Mouse (Mus musculus) midbrain, embryonic 16.5 days (tissue): ENCODE measurements around the gene Gns. TPM values are rescaled to one million over a fixed set of nuclear protein-coding genes. Genes with fewer than 3 reads are reported as not detected.

Experiments
- ATAC-seq: fragments of 200-750 bp; cut with Nextera tagmentation; 2 replicates; pipeline ENCODE4 v1.8.0; 2017; ENCODE audit warnings: moderate TSS enrichment
- H3K27ac ChIP-seq: fragments of 300-500 bp; sonication (generic); 2 replicates; pipeline ENCODE4 v1.5.1; 2014; ENCODE audit warnings: mild to moderate bottlenecking, low read length, mixed read lengths
- H3K27me3 ChIP-seq: fragments of 300-500 bp; sonication (generic); 2 replicates; pipeline ENCODE4 v1.6.1; 2014; ENCODE audit warnings: low read depth, low read length, mixed read lengths; ENCODE audit not compliant: control insufficient read depth, insufficient read depth
- H3K36me3 ChIP-seq: fragments of 300-500 bp; sonication (generic); 2 replicates; pipeline ENCODE4 v1.6.1; 2014; ENCODE audit warnings: mild to moderate bottlenecking, low read length, moderate library complexity, mixed read lengths; ENCODE audit not compliant: control insufficient read depth, insufficient read depth
- H3K4me1 ChIP-seq: fragments of 300-500 bp; sonication (generic); 2 replicates; pipeline ENCODE4 v1.6.1; 2014; ENCODE audit warnings: mild to moderate bottlenecking, low read length, mixed read lengths; ENCODE audit not compliant: control insufficient read depth, insufficient read depth
- H3K4me2 ChIP-seq: fragments of 300-500 bp; sonication (generic); 2 replicates; pipeline ENCODE4 v1.6.1; 2014; ENCODE audit warnings: mild to moderate bottlenecking, low read length, mixed read lengths
- H3K4me3 ChIP-seq: fragments of 300-500 bp; sonication (generic); 2 replicates; pipeline ENCODE4 v1.5.1; 2014; ENCODE audit warnings: low read depth, mild to moderate bottlenecking, low read length, moderate library complexity, mixed read lengths
- H3K9ac ChIP-seq: fragments of 300-500 bp; sonication (generic); 2 replicates; pipeline ENCODE4 v1.6.1; 2014; ENCODE audit warnings: low read depth, low read length, mixed read lengths
- H3K9me3 ChIP-seq: fragments of 300-500 bp; sonication (generic); replicated peaks from 2 replicates; pipeline ENCODE4 v1.6.1; 2014; ENCODE audit warnings: mild to moderate bottlenecking, low read length, mixed read lengths; ENCODE audit not compliant: control insufficient read depth, poor library complexity, severe bottlenecking
- WGBS: fragments of 180-500 bp; shearing (Covaris S2); extraction: QIAGEN DNeasy Blood & Tissue Kit; methylation state at CpG from one replicate; pipeline ENCODE4 v1.1.7; 2014; 5-methylcytosine and 5-hydroxymethylcytosine counted together
- polyA plus RNA-seq: library from polyadenylated mRNA; unstranded; fragments of >200 nt; fragmentation: Nextera tagmentation; extraction: Ambion mirVana; gene quantifications from 2 replicates; pipeline ENCODE4 v1.2.1, GENCODE M21; 2015

Gene Gns
- polyA plus RNA-seq, 1 experiment from 2014 or later = 38.3 TPM

DNA sequence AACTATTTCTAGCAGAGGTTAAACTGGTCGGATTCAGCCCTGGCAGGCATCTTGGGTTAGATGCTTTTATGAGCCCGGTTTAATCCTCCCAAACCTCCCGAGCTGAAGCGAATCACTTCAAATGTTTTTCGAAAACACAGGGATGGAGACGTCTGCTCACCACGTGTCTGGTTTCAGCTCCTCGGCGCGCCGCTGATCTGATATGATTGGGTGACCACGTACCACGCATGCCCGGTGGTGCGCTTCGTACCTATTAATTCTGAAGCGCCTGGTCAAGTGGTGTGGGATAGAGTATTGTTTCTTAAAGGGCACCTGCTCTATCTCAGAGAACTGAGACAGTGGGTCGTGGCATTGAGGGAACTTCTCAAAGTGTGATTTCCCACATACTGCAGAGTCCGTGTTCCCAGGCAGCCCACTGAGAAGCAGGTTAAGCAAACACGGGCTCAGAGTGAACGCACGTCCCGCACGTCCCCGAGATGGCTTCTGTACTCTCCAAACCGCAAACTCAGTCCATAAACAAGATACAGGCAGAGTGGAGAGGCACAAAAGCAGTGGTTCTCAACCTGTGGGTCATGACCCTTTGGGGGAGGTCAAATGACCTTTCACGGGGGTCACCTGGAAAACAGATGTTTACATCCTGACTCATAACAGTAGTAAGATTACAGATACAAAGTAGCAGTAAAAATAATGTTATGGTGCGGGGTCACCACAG lies 70.8 kb downstream of the Gns start:
- Histone ChIP-seq H3K4me1 (0 out of 2 replicates have a peak, but pooled peaks cover 2% of the 10 kb centered on the region), H3K27ac (no peak overlapping the region), H3K4me2 (peak overlapping the region; percentile 9; the same call in 1 of the 2 replicates), H3K9ac (no peak overlapping the region), H3K4me3 (no peak overlapping the region), H3K9me3 (no peaks in the 10 kb centered on the region), H3K36me3 (no peaks in the 10 kb centered on the region), H3K27me3 (no peaks in the 10 kb centered on the region)
- WGBS = 71% methylated on average over 28 of the region's 28 CpGs
- no peak for ATAC-seq

DNA sequence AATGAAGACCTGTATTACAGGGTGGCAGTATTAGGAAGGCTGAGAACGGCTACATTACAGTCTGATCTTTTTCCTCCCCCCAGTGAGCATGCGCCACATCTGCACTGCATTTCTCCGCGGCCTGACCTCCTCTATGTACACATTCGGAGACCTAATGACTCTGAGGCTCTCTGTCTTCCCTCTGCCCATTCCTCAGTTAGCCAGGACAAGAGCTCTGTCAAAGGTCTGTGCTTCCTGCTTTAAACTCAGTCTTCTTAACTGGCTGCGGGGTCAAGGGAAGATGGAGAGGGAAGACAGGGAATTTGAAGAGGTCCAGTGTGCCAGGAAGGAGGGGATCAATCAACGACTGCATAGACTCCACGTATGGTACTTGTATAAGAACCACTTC lies 71.4 kb downstream of the Gns start:
- H3K9me3 ChIP-seq = no peaks in the 10 kb centered on the region
- no peak overlapping the region for H3K4me3 ChIP-seq
- ATAC-seq = no peak
- H3K36me3 ChIP-seq = no peaks in the 10 kb centered on the region
- no peak overlapping the region for H3K4me2 ChIP-seq
- WGBS = 67% methylated on average over 8 of the region's 8 CpGs
- H3K27me3 ChIP-seq = no peaks in the 10 kb centered on the region
- no peak overlapping the region for H3K27ac ChIP-seq
- 0 out of 2 replicates have a peak, but pooled peaks cover 2% of the 10 kb centered on the region for H3K4me1 ChIP-seq
- no peak overlapping the region for H3K9ac ChIP-seq

DNA sequence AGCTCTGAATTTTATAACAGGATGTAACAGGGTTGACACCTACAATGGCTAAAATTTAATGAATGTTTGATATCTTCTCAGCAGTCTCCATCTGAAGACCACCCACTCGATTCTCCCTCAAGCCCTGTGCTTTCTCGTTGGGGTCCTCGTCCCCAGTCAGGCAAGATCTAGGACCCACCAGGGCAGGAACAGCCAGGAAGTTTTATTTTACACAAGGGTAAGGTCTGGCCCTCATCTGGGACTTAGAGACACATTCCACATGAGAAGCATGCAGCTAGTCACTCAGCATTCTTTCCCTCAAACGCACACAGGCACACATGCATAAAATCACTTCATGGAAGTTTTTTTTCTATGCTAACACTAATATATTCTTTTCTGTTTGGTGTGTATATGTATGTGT lies 71.8 kb downstream of the Gns start:
- Histone ChIP-seq H3K9ac (no peak overlapping the region), H3K4me3 (no peak overlapping the region), H3K27ac (no peak overlapping the region), H3K4me2 (no peak overlapping the region), H3K27me3 (no peaks in the 10 kb centered on the region), H3K9me3 (no peaks in the 10 kb centered on the region), H3K36me3 (no peaks in the 10 kb centered on the region), H3K4me1 (0 out of 2 replicates have a peak, but pooled peaks cover 2% of the 10 kb centered on the region)
- no peak for ATAC-seq
- 85% methylated on average over 4 of the region's 4 CpGs for WGBS

DNA sequence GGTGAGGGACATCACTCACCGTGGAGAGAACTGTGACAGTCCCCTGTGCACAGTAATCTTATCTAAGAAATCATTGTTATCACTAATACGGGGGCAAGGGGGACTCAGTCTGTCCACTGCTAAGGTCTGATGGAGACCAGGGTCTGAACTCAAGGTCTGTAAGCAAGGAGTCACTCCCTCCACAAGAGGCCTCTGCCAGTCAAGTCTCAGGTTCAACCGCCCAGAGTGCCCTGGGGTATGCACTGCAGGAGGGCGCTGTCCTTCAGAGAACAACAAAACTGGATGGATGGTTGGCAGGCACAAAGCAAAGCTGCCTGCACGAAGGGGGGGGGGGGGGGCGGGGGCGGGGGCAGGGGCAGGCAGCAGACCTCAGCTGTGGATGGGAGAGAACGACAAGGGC lies 73.2 kb downstream of the Gns start:
- Histone ChIP-seq H3K36me3 (no peaks in the 10 kb centered on the region), H3K4me1 (no peaks in the 10 kb centered on the region), H3K4me3 (no peak overlapping the region), H3K9ac (no peak overlapping the region), H3K27ac (no peak overlapping the region), H3K9me3 (no peaks in the 10 kb centered on the region), H3K27me3 (no peaks in the 10 kb centered on the region), H3K4me2 (no peak overlapping the region)
- WGBS = 67% methylated on average over 5 of the region's 8 CpGs
- no peak for ATAC-seq

DNA sequence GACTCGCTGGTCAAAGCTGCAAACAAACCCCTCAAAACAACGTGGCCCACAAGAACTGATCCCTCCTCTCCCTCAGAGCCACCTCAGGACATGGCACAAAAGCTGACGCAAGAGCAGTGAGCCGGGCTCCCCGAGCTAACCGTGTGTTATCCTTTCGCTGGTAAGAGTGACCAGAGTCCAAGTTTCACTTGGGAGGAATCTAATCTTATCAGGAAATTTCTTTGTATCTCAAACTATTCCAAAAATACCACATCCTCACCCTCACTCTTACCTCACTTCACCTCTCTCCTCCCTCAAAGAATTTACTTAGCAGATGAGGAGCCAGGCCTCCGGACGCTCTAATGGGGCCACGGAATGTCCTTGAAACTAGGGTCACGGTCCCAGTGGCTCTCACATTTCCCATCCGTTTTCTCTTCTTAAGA lies 74.4 kb downstream of the Gns start:
- ATAC-seq = no peak
- Histone ChIP-seq H3K9me3 (no peaks in the 10 kb centered on the region), H3K9ac (no peak overlapping the region), H3K36me3 (no peaks in the 10 kb centered on the region), H3K27me3 (no peaks in the 10 kb centered on the region), H3K27ac (no peak overlapping the region), H3K4me1 (no peaks in the 10 kb centered on the region), H3K4me2 (no peak overlapping the region), H3K4me3 (no peak overlapping the region)
- 88% methylated on average over 12 of the region's 12 CpGs for WGBS

DNA sequence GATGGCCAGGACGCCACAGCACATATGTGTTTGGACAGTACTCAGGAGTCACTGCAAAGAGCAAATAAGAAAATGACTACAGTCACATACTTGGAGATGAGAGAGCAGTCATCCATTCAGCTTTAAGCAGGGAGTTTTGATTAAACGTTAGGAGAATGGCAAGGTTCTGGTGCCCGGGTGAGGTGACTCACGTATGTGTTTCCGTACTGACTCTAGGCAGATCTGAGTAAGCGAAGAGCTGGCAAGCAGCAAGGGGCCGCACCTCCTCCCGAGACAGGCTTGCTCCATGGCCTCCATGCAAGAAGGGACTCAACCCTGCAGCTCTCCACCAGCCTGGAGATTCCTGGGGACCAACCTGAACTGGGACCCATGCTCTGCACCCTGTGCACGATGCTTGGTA lies 78.9 kb downstream of the Gns start:
- Histone ChIP-seq H3K27ac (no peak overlapping the region), H3K9ac (no peak overlapping the region), H3K9me3 (no peaks in the 10 kb centered on the region), H3K27me3 (no peaks in the 10 kb centered on the region), H3K4me1 (peaks cover 4% of the 10 kb centered on the region; the same call in 1 of the 2 replicates), H3K4me2 (no peak overlapping the region), H3K36me3 (no peaks in the 10 kb centered on the region), H3K4me3 (no peak overlapping the region)
- 90% methylated on average over 9 of the region's 9 CpGs for WGBS
- ATAC-seq = no peak

DNA sequence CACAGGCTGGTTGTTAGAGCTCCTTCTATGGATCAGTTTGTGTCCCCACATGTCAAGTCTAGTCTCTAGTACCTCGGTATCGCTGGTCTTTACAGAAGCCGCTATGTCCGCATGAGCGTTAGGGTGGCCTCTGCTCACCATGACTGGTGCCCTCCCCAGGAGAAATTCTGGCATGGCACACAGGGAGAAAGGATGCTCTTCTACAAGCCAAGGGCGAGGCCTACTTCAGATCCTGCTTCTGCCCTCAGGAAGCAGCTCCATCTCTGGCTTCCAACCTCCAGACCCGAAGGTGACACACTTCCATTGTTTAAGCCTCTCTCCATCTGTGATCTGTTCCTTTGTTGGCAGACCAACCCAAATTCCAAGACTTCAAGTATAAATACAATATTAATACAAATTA lies 79.3 kb downstream of the Gns start:
- no peak overlapping the region for H3K27ac ChIP-seq

DNA sequence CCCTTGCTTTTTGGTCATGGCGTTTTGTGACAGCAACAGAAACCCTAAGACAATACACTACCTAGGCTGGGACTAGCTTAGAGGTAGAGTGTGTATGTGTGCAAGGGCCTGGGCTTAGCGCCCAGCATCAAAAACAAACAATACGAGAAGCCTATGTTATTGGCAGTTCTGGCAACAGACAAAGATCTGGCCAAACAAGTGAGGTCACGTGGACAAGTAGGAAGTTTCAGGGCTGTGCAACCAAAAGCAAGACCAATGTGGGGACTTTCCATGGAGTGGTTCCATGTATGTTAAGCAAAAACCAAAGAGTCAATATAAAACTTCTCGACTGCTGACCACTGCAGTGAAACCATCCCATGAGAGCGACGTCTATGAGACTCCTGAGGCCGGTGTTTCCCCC lies 80.9 kb downstream of the Gns start:
- no peak overlapping the region for H3K9ac ChIP-seq
- no peaks in the 10 kb centered on the region for H3K36me3 ChIP-seq
- H3K4me1 ChIP-seq = peaks cover 4% of the 10 kb centered on the region; the same call in 1 of the 2 replicates
- H3K9me3 ChIP-seq = no peaks in the 10 kb centered on the region
- no peak for ATAC-seq
- 87% methylated on average over 8 of the region's 8 CpGs for WGBS
- H3K4me3 ChIP-seq = no peak overlapping the region
- H3K27me3 ChIP-seq = no peaks in the 10 kb centered on the region
- no peak overlapping the region for H3K27ac ChIP-seq
- no peak overlapping the region for H3K4me2 ChIP-seq

More for the DNA sequence above, 79.3 kb downstream of the Gns start:
- H3K4me3 ChIP-seq = no peak overlapping the region
- no peak overlapping the region for H3K4me2 ChIP-seq
- H3K36me3 ChIP-seq = no peaks in the 10 kb centered on the region
- WGBS = 92% methylated on average over 7 of the region's 7 CpGs
- H3K9ac ChIP-seq = no peak overlapping the region
- no peak for ATAC-seq
- no peaks in the 10 kb centered on the region for H3K9me3 ChIP-seq
- H3K27me3 ChIP-seq = no peaks in the 10 kb centered on the region
- peaks cover 4% of the 10 kb centered on the region; the same call in 1 of the 2 replicates for H3K4me1 ChIP-seq
